Comparison of ENCODE assay signal across 12 mouse cellular contexts in the genomic region with DNA sequence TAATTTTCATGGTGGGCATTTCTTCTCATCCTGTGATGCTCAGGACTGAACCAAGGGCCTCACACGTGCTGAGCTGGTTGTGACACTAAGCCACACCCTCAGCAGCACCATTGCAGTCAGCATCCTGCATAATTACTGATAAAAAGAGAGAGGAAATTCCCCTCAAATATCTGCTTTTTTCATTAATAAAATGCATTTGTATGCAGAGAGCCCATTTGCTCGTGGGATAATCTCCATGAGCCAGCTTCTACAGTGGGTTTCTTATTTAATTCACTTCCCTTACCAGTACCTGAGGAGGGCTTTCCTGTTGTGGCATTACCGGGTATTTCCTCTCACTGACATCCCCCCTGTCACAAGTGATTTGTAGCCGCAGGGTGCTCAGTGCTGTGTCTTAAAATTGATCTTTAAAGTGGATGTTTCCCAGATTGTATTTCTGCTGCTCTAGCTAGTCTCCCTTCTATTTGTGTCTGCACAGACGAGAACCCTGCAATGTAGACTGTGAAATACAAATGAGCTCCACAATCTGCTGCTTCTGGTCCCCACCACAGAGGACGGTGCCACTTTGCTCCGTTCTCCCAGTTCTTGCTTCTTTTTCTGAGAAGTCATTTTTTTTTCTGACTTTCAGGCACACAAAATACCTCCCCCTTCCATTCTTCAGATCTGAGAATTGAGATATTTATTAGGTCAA. TPM values are rescaled to one million over a fixed set of nuclear protein-coding genes. Genes with fewer than 3 reads are reported as not detected.
DNase-seq lines count a peak whose midpoint lies in the region; ATAC-seq lines count a peak whose summit lies in the region.
"Had no signal": no experiment of that assay in that cellular context is flagged by ENCODE, and none has a peak within 500 bp of the region (broad histone marks: within the 10 kb centered on the region; RNA-seq: fewer than 3 reads in every experiment).

No protein-coding gene starts in this region.

- H3K9me3 ChIP-seq in midbrain, embryonic 14.5 days (ENCODE audit: control insufficient read depth, low read length) = peaks cover 5% of the 10 kb centered on the region; the same call in 1 of the 2 replicates
- peaks cover 3% of the 10 kb centered on the region; the same call in 1 of the 2 replicates for H3K9me3 ChIP-seq in midbrain, embryonic 10.5 days (replicated peaks)
- peaks cover 2% of the 10 kb centered on the region; the same call in 1 of the 2 replicates for H3K9me3 ChIP-seq in liver, embryonic 11.5 days (ENCODE audit: control insufficient read depth, low read length)
- no peaks in the 10 kb centered on the region for H3K9me3 ChIP-seq in heart, embryonic 12.5 days (replicated peaks)

- no peak overlapping the region for H3K9ac ChIP-seq in midbrain, embryonic 14.5 days (replicated peaks; ENCODE audit: low read length)
- no peak overlapping the region for H3K9ac ChIP-seq in liver, embryonic 11.5 days (ENCODE audit: low read depth, low read length)
- no peak overlapping the region for H3K9ac ChIP-seq in heart, embryonic 12.5 days

- ATAC-seq in midbrain, embryonic 14.5 days (ENCODE audit: low FRiP score, low TSS enrichment) = no peak
- ATAC-seq in liver, embryonic 11.5 days (replicated peaks; ENCODE audit: low FRiP score) = 0 out of 2 replicates have a peak, but pooled peaks have one; percentile 29
- no peak for ATAC-seq in heart, embryonic 12.5 days (ENCODE audit: insufficient number of reproducible peaks, low FRiP score)

- no peak overlapping the region for H3K4me3 ChIP-seq in midbrain, embryonic 14.5 days (replicated peaks; ENCODE audit: low read depth, low read length)
- H3K4me3 ChIP-seq in midbrain, embryonic 10.5 days = no peak overlapping the region
- no peak overlapping the region for H3K4me3 ChIP-seq in liver, embryonic 11.5 days (ENCODE audit: low read depth, low read length)
- no peak overlapping the region for H3K4me3 ChIP-seq in heart, embryonic 12.5 days
- H3K4me3 ChIP-seq: gastrocnemius, adult 2 months had no signal

- DNase-seq in midbrain, embryonic 14.5 days = peak; percentile 47
- DNase-seq in midbrain, embryonic 10.5 days (ENCODE audit: low spot score) = no peak
- peak; percentile 39 for DNase-seq in brain, adult 2 months (ENCODE audit: low read depth, low spot score)
- DNase-seq in liver, embryonic 11.5 days (ENCODE audit: low spot score) = no peak
- DNase-seq in telencephalon, adult 2 months (ENCODE audit: low read depth, low spot score) = peak; percentile 35
- no peak for DNase-seq in cerebellum, adult 18-20 months
- DNase-seq: gastrocnemius, adult 2 months; kidney, postnatal 25 days; layer of hippocampus, postnatal 36 days; thymus, postnatal 4 days had no signal

- H3K4me1 ChIP-seq in midbrain, embryonic 14.5 days (ENCODE audit: control insufficient read depth, insufficient read depth, low read length) = peaks cover 13% of the 10 kb centered on the region; the same call in 1 of the 2 replicates
- peaks cover 10% of the 10 kb centered on the region for H3K4me1 ChIP-seq in midbrain, embryonic 10.5 days
- peaks cover 4% of the 10 kb centered on the region; the same call in 1 of the 2 replicates for H3K4me1 ChIP-seq in liver, embryonic 11.5 days (replicated peaks; ENCODE audit: control insufficient read depth, insufficient read depth, low read length)
- no peaks in the 10 kb centered on the region for H3K4me1 ChIP-seq in heart, embryonic 12.5 days (replicated peaks)

- H3K27me3 ChIP-seq in midbrain, embryonic 14.5 days (ENCODE audit: control insufficient read depth, insufficient read depth, low read length) = no peaks in the 10 kb centered on the region
- H3K27me3 ChIP-seq in midbrain, embryonic 10.5 days (ENCODE audit: low read depth, poor library complexity, severe bottlenecking) = no peaks in the 10 kb centered on the region
- H3K27me3 ChIP-seq in liver, embryonic 11.5 days (replicated peaks; ENCODE audit: control insufficient read depth, insufficient read depth, low read length) = no peaks in the 10 kb centered on the region
- no peaks in the 10 kb centered on the region for H3K27me3 ChIP-seq in heart, embryonic 12.5 days (replicated peaks)

- H3K4me2 ChIP-seq in midbrain, embryonic 14.5 days (ENCODE audit: low read length) = no peak overlapping the region
- H3K4me2 ChIP-seq in liver, embryonic 11.5 days = no peak overlapping the region
- H3K4me2 ChIP-seq in heart, embryonic 12.5 days = no peak overlapping the region

- no peaks in the 10 kb centered on the region for H3K36me3 ChIP-seq in midbrain, embryonic 14.5 days (ENCODE audit: control insufficient read depth, insufficient read depth, low read length)
- no peaks in the 10 kb centered on the region for H3K36me3 ChIP-seq in midbrain, embryonic 10.5 days
- H3K36me3 ChIP-seq in liver, embryonic 11.5 days (ENCODE audit: control insufficient read depth, insufficient read depth, low read length) = no peaks in the 10 kb centered on the region
- no peaks in the 10 kb centered on the region for H3K36me3 ChIP-seq in heart, embryonic 12.5 days

- WGBS in midbrain, embryonic 14.5 days = 33% methylated on average over 7 of the region's 7 CpGs
- WGBS in midbrain, embryonic 10.5 days = 54% methylated on average over 7 of the region's 7 CpGs
- 27% methylated on average over 7 of the region's 7 CpGs for WGBS in liver, embryonic 11.5 days
- 39% methylated on average over 7 of the region's 7 CpGs for WGBS in heart, embryonic 12.5 days

- peak overlapping the region; percentile 52 for H3K27ac ChIP-seq in midbrain, embryonic 14.5 days (replicated peaks; ENCODE audit: low read depth, low read length)
- no peak overlapping the region for H3K27ac ChIP-seq in midbrain, embryonic 10.5 days (replicated peaks)
- no peak overlapping the region for H3K27ac ChIP-seq in liver, embryonic 11.5 days (ENCODE audit: low read depth, low read length)
- H3K27ac ChIP-seq in heart, embryonic 12.5 days (ENCODE audit: poor library complexity, severe bottlenecking) = no peak overlapping the region
- H3K27ac ChIP-seq: gastrocnemius, adult 2 months had no signal

RNA-seq across cellular contexts. Expression of a gene that starts 43.8 kb away (rescaled TPM):
- polyA plus RNA-seq in midbrain, embryonic 14.5 days (2014; fragmentation: Nextera tagmentation; extraction: Ambion mirVana) = not detected in 2 replicates
- not detected in 2 replicates for polyA plus RNA-seq in midbrain, embryonic 10.5 days (2016; fragmentation: Nextera tagmentation; extraction: Ambion mirVana)
- polyA plus RNA-seq in liver, embryonic 11.5 days (2014; fragmentation: Nextera tagmentation; extraction: Ambion mirVana) = 0.08 TPM in 1 of 2 replicates, not detected in the other
- 0.09 and 0.11 TPM in 2 replicates for polyA plus RNA-seq in heart, embryonic 12.5 days (2016; fragmentation: Nextera tagmentation; extraction: Ambion mirVana)
- polyA plus RNA-seq: intestine, embryonic 14.5 days had no signal

Comparison
In these comparisons a context has a peak if more than half of its experiments do, and no peak if none do; other contexts are left out.
1. DNase-seq: peak in midbrain, embryonic 14.5 days (single experiment), brain, adult 2 months (single experiment) and telencephalon, adult 2 months (single experiment); none in midbrain, embryonic 10.5 days (single experiment), liver, embryonic 11.5 days (single experiment) and cerebellum, adult 18-20 months (0 of 2).